Mouse (Mus musculus): ENCODE measurements at regions not wholly inside any gene's neighbourhood (a gene's known extent, or its start where the extent isn't known, plus 50 kb on each side); places are given as distances from the start of the nearest gene placed in this dataset.
A peak's percentile ranks its signal among the peaks of the same experiment; 100 is the strongest.

GRCm38 (mm10) chr4:10141238-10141934 lies 732.9 kb upstream of the 2610301B20Rik start:
- no peak for DNase-seq (ENCODE audit: low spot score in 2 of 2)

GRCm38 (mm10) chr4:10149911-10150310 lies 724.4 kb upstream of the 2610301B20Rik start:
- no peak for DNase-seq (ENCODE audit: low spot score in 2 of 2)

DNA sequence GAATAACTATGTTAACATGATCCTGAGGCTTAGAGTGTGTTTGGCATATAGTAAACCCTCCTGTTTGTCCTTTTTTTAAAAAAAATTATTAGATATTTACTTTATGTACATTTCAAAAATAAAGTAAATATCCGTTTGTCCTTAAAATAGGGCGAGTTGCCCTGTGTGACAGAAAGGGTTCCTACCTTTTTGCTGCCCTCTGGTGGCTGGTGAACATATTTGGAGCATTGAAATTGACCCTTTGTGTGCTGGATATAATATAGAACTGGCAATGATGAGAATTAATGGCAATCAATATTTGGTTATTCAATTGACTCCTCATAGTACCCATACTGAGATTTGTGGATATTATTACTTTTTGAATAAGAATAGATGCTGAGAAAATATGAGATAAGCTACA lies 723.8 kb upstream of the 2610301B20Rik start:
- peak; percentile 37 to 48 for DNase-seq (ENCODE audit: low spot score in 2 of 2)

DNA sequence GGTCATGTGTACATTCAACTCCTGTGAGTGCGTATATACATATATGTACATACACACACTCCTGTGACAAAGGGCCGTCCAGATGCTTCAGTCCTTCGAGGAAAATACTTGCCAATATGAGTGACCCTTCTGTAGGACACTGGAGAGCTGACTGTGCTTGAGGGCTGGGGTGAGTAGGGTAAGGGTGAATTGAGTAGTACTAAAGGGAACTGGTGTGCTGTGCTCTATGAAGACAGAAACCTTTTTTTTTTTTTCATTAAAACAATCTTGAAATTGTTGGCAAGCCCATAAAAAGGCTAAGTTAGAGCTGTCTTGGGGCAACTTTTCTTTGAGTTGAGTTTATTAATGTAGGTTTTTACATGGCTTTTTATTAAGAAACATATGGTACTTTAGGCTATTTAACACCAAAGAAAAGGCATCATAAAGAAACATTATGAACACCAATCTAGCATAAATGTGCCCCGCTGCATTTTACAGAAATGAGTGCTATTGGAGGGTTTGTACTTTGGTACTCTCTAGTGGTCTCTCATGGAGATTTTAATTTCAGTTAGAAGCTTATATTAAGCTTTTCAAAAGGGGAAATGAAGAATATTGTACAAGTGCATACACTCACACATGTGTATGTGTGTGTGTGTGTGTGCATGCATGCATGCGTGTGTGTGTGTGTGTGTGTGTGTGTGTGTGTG lies 718.5 kb upstream of the 2610301B20Rik start:
- DNase-seq (ENCODE audit: low spot score in 2 of 2), result no peak

GRCm38 (mm10) chr4:10189896-10190295 lies 684.4 kb upstream of the 2610301B20Rik start:
- DNase-seq (ENCODE audit: low spot score in 2 of 2), result no peak

GRCm38 (mm10) chr4:10197245-10197943 lies 676.9 kb upstream of the 2610301B20Rik start:
- no peak for DNase-seq (ENCODE audit: low spot score in 2 of 2)

- DNase-seq (ENCODE audit: low spot score in 2 of 2), result peak in 1 of 2 experiments; percentile 12
These were observed 672.5 kb upstream of the 2610301B20Rik start for GRCm38 (mm10) chr4:10201835-10202234.

DNA sequence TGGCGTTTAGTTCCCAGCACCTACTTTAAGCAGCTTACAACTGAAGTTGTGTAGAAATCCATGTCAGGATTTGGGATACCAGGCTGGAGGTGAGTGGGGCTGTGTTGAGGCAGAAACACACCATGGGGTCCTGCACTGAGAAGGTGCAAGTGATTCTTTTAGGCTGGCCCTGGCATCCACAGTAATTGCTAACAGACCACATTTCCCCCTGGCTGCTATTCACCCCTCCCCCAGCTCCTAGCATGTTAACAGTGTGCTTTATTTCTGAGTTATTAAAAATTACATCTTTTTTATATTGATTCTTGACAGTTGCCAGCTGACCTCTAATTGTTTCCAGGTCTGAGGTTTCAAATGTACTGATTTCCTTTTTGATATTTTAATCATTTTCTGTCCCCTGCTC lies 670.1 kb upstream of the 2610301B20Rik start:
- no peak for DNase-seq (ENCODE audit: low spot score in 2 of 2)

GRCm38 (mm10) chr4:10209324-10209923 lies 664.9 kb upstream of the 2610301B20Rik start:
- DNase-seq (ENCODE audit: low spot score in 2 of 2), result no peak

DNA sequence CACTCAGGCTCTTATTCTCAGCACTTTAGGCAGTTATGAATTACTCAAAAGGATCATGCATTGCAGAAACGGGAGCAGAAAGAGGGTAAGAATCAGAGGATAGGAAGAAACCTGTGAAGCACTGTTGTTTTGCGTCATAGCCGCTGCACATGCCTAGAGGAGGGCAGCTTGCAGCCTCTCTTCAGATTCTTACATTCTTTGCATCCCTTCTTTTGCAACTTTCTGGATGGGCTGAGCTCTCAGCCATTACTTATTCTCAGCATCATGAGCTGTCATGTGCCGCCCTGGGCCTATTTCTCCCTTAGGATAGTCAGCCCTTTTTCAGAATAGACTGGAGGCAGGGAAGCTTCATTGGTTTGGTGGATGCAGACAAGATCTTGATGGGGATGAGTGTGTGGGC lies 663.0 kb upstream of the 2610301B20Rik start:
- DNase-seq (ENCODE audit: low spot score in 2 of 2), result no peak

DNA sequence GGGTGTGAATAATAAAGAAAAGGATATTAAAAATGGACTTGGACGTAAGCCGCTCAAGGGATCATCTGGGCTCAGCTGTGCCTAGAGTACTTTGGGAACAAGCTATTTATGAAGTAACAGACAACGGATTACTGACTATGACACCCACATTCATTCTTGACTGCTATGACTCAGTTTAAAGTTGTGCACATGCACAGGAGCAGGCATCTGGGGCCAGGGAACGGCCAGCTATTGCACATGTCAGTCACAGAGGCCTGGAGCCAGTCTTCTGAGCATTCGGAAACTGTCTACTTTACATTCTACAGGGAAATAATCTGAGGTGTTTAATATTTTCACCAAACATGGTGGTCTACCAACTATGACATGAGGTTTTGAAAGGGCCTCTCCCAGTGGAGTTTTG lies 639.0 kb upstream of the 2610301B20Rik start:
- DNase-seq (ENCODE audit: low spot score in 2 of 2), result no peak

GRCm38 (mm10) chr4:10242117-10242516 lies 632.2 kb upstream of the 2610301B20Rik start:
- no peak for DNase-seq (ENCODE audit: low spot score in 2 of 2)

- no peak for DNase-seq (ENCODE audit: low spot score in 2 of 2)
These were observed 631.4 kb upstream of the 2610301B20Rik start for GRCm38 (mm10) chr4:10242909-10243308.

GRCm38 (mm10) chr4:10254029-10254690 lies 620.1 kb upstream of the 2610301B20Rik start:
- DNase-seq (ENCODE audit: low spot score in 2 of 2), result no peak

GRCm38 (mm10) chr4:10257537-10257936 lies 616.8 kb upstream of the 2610301B20Rik start:
- no peak for DNase-seq (ENCODE audit: low spot score in 2 of 2)

GRCm38 (mm10) chr4:10260351-10260750 lies 613.9 kb upstream of the 2610301B20Rik start:
- DNase-seq (ENCODE audit: low spot score in 2 of 2), result no peak

DNA sequence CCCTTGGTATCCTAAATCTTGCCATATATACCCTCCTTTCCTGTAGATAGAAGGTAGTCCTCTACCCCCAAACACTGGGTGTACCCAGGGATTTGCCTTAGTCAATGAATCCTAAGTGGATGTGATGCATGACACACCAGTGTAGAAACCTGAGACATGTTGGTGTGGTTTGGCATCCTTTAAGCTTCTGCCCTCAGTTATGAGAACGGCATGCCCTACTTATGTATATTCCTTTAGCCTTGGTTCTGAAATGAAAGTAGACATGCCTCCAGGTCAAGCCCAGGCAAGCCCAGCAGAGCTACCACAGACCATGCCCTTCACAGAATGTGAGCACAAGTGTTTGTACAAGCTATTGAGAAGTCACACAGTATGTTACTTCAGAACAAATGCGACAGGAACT lies 608.4 kb upstream of the 2610301B20Rik start:
- DNase-seq (ENCODE audit: low spot score in 2 of 2), result no peak

DNA sequence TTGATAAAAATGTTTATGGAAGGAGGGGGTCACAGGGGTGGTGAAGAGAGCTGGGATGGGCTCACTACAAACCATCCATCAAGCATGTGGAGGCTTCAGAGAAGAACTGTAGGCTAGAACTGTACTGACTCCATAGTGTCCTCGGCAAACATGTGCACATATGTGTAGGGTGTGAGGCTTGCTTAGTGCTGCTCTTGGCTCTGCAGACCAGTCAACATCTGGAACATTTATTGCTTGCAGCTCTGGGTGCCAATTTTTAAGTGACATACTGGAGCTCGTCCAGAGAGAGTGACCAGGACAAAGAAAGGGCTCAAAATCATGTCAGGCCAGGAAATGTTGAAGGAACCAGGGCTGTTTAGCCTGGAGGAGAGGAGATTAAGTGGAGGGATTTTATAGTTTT lies 588.7 kb upstream of the 2610301B20Rik start:
- no peak for DNase-seq (ENCODE audit: low spot score in 2 of 2)

- DNase-seq (ENCODE audit: low spot score in 2 of 2), result no peak
These were observed 584.0 kb upstream of the 2610301B20Rik start for GRCm38 (mm10) chr4:10290326-10290725.

DNA sequence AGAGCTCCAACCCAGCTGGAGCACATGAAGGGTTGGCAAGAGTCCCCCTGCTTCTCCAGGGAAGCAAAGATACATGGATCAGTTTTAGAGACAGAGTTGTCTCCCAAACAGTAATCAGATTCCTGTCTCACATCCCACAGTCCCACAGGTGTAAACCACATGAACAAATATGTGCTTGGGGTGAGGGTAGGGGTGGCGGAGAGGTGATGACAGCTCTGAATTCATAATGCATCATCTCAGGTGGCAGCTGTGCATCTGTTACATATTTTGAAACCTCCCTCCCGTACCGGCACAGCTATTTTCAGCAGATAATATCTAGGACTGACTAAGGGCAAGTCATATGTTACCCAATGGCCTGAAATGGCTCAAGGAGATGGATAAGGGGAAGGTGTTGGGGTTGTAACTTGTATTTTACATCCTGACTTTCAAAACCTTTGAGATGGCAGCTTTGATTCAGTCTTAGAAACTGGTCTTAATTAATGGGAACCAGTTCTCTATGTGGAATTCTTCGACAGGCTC lies 579.2 kb upstream of the 2610301B20Rik start:
- DNase-seq (ENCODE audit: low spot score in 2 of 2), result no peak

DNA sequence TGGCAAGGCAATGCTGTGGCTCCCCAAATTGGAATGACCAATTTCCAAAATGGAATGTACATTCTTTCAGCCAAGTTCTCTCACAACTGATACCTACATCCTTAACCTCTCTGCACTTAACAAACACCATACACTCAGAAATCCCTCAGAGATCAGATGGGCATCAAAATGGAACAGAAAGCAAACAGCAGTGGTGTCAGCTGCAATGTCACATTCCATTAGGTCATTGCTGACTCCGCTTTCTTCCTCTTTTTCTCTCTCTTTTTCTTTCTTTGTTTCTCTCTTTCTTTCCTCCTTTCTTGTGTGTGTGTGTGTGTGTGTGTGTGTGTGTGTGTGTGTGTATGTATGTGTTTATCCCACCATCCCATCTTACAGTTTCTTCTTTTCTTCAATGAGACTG lies 578.1 kb upstream of the 2610301B20Rik start:
- no peak for DNase-seq (ENCODE audit: low spot score in 2 of 2)
